Mouse (Mus musculus) frontal cortex, adult 2 months (tissue): ENCODE results near the gene Xaf1. TPM values are rescaled to one million over a fixed set of nuclear protein-coding genes. Genes with fewer than 3 reads are reported as not detected.
"Not testable (repeated sequence)": the region's sequence is repeated elsewhere in the genome, so short reads cannot be mapped to it uniquely, and the experiment has no call there.

Source experiments
- DNase-seq, 2 experiments: peaks; one replicate each; pipeline ENCODE4 v3.0.0; 2022; ENCODE audit warnings: low spot score in 1 of 2; ENCODE audit errors: extremely low spot score in 1 of 2
- polyA plus RNA-seq: library from polyadenylated mRNA; depleted of rRNA; stranded (reverse); fragments of >200 nt; gene quantifications from 2 replicates; pipeline ENCODE4 v1.2.3, GENCODE M21; 2012

The Xaf1 gene
- polyA plus RNA-seq, 1 experiment, result 12.2 TPM

DNA sequence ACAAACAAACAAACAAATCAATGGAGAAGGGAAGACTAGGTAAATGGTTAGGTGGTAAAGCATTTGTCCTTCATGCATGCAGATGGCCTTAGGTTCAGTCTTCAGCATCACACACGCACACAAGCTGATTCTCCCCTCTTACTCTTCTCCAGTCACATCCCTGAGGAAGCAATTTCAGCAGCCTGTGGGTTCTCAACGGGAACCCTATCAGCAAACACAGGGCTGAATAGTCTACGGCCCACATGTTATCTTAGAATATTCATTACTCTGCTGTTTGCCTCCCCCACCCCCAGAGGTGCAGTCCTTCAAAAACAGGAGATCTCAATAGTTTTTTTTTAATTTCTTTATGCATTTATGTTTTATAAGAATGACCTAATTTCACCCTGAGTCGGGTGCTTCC, 9.1 kb downstream of the Xaf1 start:
- DNase-seq, result no peak

DNA sequence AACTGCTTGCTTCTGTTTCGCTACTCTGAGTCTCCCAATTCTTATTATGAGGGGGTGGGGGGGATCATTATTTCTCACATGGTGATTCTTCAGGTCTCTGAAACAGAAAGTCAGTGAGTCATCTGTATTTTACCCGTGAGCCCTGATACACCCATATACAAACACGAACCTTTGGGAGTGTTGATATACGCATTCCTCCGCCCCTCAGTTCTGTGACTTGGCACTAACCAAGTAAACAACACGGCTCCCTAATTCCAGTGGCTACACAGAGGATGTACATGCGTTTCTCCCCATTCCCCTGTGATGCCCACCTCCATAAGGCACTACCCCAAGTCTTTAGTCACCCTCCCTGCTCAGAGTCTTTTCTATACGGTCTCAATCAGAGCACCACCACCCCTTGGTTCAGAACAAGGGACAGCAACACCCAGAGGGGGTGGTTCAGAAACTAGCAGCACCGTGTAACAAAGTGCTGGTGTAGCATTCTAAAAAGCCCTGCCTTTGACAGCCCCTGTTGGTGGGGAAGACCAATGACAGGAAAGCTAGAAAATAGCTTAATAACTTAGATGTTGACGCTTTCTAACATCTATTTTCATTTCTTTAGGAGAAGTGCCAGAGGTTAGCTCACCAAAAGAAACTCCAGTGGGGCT, 10.0 kb downstream of the Xaf1 start:
- no peak for DNase-seq

GRCm38 (mm10) chr11:72314151-72314895, 12.9 kb downstream of the Xaf1 start, which contains the start of gene Fbxo39:
Gene Fbxo39, plus strand, starts transcription at chr11:72314444.
- DNase-seq, result peak in 1 of 2 experiments; percentile 71

GRCm38 (mm10) chr11:72318026-72318425, 16.6 kb downstream of the Xaf1 start:
- no peak for DNase-seq

DNA sequence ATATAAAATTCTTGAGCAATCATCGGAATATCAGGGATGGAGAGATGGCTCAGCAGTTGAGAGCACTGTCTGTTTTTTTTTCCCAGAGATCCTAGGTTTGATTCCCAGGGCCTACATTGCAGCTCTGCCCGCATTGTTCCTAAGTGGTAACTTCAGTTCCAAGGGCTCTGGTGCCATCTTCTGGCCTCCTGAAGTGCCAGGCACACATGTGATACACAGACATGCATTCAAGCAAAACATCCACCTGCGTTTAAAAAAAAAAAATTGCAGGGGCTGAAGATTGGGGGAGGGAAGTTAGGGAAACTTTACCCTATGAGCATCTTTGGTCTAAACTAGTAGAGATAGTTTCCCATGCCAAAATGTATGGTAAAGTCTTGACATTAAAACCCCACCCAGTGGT, 23.0 kb downstream of the Xaf1 start:
- DNase-seq, result no peak

DNA sequence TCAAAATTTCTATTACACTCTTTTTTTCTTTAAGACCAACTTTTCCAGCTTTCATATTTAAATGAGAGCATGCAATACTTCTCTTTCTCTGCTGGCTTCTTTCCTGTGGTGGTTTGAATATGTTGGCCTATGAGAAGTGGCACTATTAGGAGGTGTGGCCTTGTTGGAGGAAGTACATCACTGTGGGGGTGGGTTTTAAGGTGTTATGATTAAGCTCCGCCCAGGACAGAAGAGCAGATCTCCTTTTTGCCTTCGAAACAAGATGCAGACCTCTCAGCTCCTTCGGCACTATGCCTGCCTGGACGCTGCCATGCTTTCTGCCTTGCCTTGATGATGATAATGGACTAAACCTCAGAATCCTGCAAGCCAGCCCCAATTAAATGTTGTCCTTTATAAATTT, 24.3 kb downstream of the Xaf1 start:
- no peak for DNase-seq

GRCm38 (mm10) chr11:72332951-72333667, 31.7 kb downstream of the Xaf1 start:
- peak; percentile 30 to 76 for DNase-seq

DNA sequence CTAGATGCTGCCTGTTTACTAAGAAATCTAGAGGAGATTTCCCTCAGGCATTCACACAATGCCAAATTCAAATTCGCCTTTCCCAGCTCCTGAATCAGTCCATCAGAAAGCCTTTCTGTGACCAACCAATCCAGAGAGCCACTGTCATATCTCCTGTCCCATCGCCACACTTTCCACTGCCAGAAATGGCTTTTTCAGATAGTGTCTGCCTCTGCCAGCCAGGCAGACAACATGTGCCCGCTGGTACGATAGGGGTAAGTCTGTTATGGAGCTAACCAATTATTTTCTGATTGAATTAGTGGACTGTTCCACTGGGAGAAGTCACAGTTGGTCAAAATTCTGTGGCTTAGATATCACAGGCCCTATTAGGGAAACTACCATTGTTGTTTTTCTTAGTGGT, 33.2 kb downstream of the Xaf1 start:
- no peak for DNase-seq

DNA sequence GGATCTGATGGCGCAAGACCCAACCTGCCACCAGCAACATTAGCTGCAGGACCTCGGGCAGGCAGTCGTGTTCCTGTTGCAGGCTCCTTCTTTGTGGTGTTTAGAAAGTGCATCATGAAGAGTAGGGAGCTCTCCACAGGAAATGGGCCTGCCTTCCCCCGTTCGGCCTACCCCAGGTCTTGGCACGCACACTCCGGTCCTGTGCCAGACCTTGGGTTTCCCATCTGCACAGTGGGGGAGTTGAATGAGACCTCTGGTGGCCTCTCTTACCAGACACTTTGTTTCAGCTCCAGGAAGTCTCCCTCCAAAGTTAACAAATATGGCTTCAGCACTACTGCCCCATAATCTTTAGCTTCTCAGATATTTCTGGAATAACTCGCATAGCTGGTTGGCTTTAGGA, 35.3 kb downstream of the Xaf1 start:
- DNase-seq, result no peak

DNA sequence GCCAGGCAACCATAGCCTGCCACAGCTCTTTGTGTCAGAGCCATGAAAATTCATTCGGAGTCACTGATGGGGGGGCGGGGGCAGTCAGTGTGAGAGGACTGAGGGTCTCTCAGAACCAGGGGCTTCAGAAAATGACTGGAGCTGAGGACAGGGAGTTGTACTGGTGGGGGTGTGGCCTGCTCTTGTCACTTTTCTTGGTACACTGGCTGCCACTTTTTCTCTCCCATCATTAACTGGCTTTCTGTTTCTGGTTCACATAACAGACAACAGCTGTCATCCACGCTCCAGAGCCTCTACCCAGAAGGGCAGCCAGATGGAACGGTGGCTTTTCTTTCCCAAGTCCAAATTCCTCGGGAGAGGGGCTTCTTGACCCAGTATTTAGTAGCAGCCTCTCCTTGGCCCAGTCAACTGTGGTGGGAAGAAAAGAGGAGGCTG, 37.0 kb downstream of the Xaf1 start:
- no peak for DNase-seq

DNA sequence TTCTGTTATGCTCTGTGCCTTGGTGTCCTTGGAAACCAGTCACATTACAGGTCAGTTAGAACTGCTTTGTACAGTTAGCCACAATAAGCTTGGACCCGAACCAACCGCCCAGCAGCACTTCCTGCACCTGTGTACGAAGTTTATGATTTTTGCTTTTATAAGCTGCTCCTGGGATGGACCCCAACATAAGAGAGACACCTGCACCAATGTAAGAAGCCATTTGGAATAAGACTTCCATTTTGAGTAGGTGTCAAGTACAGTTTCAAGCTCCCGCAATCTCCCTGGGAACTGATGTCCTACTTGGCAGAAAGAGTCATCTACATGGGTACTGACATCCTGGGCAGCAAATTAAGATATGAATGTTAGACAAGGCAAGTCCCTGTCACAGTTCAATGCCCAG, 38.3 kb downstream of the Xaf1 start:
- DNase-seq, result no peak

DNA sequence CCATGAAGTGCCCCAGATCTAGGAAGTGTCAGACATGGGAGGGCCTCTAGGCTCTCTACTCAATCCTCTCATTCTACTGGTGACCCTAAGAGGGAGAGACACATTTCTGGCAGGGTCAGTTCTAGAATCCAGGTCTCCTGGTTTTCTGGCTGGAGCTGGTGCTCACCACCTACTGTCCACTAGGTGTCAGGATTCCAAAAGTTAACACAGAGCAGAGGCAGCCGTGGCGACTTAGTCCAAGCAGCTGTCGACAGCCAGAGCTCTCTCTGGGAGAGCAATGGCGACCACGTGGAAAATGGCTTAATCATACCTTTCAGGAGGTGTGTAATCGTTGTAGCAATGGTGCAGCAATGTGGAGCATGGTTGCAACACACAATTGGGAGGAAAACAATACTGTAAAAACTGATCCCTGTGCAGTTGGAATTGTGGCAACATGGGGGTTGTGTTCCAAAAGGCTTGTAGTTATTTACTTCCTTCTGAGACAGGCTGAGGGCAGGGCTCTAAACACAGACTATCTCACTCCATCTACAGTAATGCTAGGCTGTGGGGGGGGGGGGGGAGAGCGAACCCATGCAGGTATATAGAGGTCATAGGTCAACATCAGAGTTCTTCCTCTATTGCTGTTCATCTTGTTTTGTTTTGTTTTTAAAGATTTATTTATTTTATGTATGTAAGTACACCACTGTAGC, 41.3 kb downstream of the Xaf1 start:
- DNase-seq, result peak in 1 of 2 experiments; percentile 81

DNA sequence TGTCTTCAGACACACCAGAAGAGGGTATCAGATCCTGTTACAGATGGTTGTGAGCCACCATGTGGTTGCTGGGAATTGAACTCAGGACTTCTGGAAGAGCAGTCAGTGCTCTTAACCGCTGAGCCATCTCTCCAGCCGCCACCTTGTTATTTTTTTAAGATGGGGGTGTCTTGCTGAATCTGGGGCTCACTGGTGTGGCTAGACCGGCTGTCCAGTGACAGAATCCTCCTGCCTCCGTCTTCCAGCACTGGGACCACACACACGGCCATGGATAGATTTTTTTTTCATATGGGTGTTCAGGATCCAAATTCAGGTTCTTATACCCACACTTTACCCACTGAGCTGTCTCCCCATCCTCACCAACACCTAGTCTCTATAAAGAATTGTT, 41.8 kb downstream of the Xaf1 start:
- not testable (repeated sequence) for DNase-seq

GRCm38 (mm10) chr11:72343904-72344303, 42.5 kb downstream of the Xaf1 start:
- peak in 1 of 2 experiments; percentile 68 for DNase-seq

GRCm38 (mm10) chr11:72344486-72344885, 43.1 kb downstream of the Xaf1 start:
- DNase-seq, result no peak

DNA sequence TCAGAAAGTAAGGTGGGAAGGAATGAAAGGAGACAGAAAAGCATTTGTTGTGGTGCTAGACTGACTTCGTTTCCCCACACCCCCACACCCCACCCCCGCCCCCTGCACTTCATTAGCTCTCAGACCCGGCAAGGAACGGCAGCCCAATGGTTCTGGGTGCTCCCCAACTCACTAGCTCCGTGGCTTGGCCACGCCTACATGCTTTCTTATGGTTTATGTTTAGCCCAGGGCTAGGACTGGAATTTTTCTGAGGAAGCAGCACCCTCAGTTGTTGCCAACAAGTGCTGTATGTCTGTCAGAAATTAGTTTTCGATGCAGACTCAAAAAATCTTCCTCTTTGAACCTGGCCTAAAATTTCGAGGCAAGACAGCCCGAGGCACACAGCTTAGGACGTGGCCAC, 47.1 kb downstream of the Xaf1 start:
- no peak for DNase-seq

DNA sequence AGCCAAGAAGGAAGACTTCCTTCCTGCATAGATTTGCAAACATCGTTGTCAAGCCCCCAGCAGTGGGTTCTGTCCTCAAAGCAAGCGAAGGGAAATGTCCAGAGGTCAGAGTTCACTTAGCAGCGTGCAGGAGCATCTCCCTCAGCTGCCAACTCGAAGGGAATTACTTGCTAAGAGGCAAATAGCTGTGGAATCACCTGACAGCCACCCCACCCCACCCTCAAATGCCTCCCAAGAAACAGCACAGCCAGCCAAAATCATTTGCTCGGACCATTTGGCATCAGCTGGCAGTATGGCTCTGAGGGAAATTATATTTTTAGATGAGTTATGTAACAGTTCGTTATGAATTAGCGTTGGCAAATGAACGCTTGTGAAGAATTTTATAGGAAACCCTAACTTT, 47.6 kb downstream of the Xaf1 start:
- peak in 1 of 2 experiments; percentile 61 for DNase-seq

GRCm38 (mm10) chr11:72349652-72350051, 48.2 kb downstream of the Xaf1 start:
- no peak for DNase-seq

DNA sequence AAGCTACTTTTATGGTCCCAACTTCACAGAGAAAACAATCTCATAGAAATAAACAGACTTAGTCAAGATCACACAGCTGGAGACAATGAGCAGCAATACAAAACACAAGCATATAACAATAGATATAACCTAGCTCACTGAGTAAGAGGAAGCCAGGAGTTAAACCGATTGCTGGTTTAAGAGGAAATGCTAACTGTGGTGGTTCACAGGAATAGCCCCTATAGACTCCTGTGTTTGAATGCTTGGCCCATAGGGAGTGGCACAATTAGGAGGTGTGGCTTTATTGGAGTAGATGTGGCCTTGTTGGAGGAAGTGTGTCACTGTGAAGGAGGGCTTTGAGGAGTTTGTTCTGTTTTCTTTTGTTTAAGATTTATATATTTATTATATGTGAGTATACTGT, 50.8 kb downstream of the Xaf1 start:
- no peak for DNase-seq

- no peak for DNase-seq
These were observed 51.8 kb downstream of the Xaf1 start for GRCm38 (mm10) chr11:72353186-72353585.
